Mouse (Mus musculus) myocyte (in vitro differentiated cells): ENCODE results near the gene Fgf14.

Experiments used
- CEBPB ChIP-seq: IDR thresholded peaks from 2 replicates; pipeline ENCODE4 v1.6.1; 2011; ENCODE audit warnings: mild to moderate bottlenecking, moderate library complexity; ENCODE audit not compliant: poor library complexity, insufficient read depth, severe bottlenecking
- E2F4 ChIP-seq: IDR thresholded peaks from one replicate; pipeline ENCODE4 v1.6.1; 2011; ENCODE audit warnings: mild to moderate bottlenecking, control low read depth, moderate library complexity; ENCODE audit not compliant: insufficient read depth
- MAX ChIP-seq: IDR thresholded peaks from one replicate; pipeline ENCODE4 v1.6.1; 2011; ENCODE audit warnings: low read depth, mild to moderate bottlenecking, control low read depth
- MYOD1 ChIP-seq, 3 experiments: IDR thresholded peaks; one replicate each; pipeline ENCODE4 v1.6.1; 2011; ENCODE audit warnings: control low read depth in 2 of 3, low read depth in 2 of 3, mild to moderate bottlenecking in 2 of 3, moderate library complexity in 1 of 3; ENCODE audit not compliant: insufficient read length in 2 of 3, control insufficient read depth in 1 of 3
- MYOG ChIP-seq, 3 experiments: IDR thresholded peaks; one replicate each; pipeline ENCODE4 v1.6.1; 2011; ENCODE audit warnings: control low read depth in 2 of 3, low read depth in 2 of 3, mild to moderate bottlenecking in 2 of 3; ENCODE audit not compliant: insufficient read length in 2 of 3, control insufficient read depth in 1 of 3, insufficient read depth in 1 of 3
- POLR2A ChIP-seq: IDR thresholded peaks from one replicate; pipeline ENCODE4 v1.6.1; 2011; ENCODE audit warnings: low read depth, mild to moderate bottlenecking, control low read depth, moderate library complexity; ENCODE audit not compliant: insufficient read length
- POLR2AphosphoS2 ChIP-seq: IDR thresholded peaks from one replicate; pipeline ENCODE4 v1.6.1; 2011; ENCODE audit warnings: low read depth, control low read depth; ENCODE audit not compliant: insufficient read length
- SRF ChIP-seq: IDR thresholded peaks from one replicate; pipeline ENCODE4 v1.6.1; 2011; ENCODE audit warnings: low read depth; ENCODE audit not compliant: control insufficient read depth, insufficient read length
- TCF12 ChIP-seq: IDR thresholded peaks from one replicate; pipeline ENCODE4 v1.6.1; 2011; ENCODE audit warnings: mild to moderate bottlenecking, control low read depth; ENCODE audit not compliant: poor library complexity, insufficient read depth, severe bottlenecking
- TCF3 ChIP-seq: IDR thresholded peaks from one replicate; pipeline ENCODE4 v1.6.1; 2011; ENCODE audit warnings: low read depth, control low read depth; ENCODE audit not compliant: insufficient read length
- USF1 ChIP-seq: IDR thresholded peaks from one replicate; pipeline ENCODE4 v1.6.1; 2011; ENCODE audit warnings: low read depth, mild to moderate bottlenecking, control low read depth, moderate library complexity

- TF ChIP-seq POLR2A (no peak), TCF3 (no peak), MYOD1 (IDR thresholded peaks at IDR 0.05; ENCODE audit: control insufficient read depth in 1 of 3, insufficient read length in 2 of 3, low read depth in 2 of 3) (no peak), USF1 (no peak), POLR2AphosphoS2 (no peak), CEBPB (no peak), MAX (no peak), MYOG (IDR thresholded peaks at IDR 0.05; ENCODE audit: control insufficient read depth in 1 of 3, insufficient read depth in 1 of 3, insufficient read length in 2 of 3, low read depth in 2 of 3) (no peak), TCF12 (no peak), SRF (no peak), E2F4 (no peak)
Measured at GRCm38 (mm10) chr14:124195331-124195730, 481.6 kb downstream of the Fgf14 start.
